Mouse (Mus musculus): ENCODE data around the gene Olfr123. TPM values are rescaled to one million over a fixed set of nuclear protein-coding genes. Genes with fewer than 3 reads are reported as not detected.

Olfr123 gene
- total RNA-seq (2021) = not detected

GRCm38 (mm10) chr17:37793229-37793628 is at the start of gene Olfr123:
TSS of gene Olfr123 (plus strand) at chr17:37793529.
- DNase-seq (ENCODE audit: low spot score in 2 of 2) = no peak
- intact Hi-C loops (cut with DNase I) = no loop called here

GRCm38 (mm10) chr17:37768307-37768706 is 25.0 kb upstream of the Olfr123 start, which contains the start of gene Olfr122:
TSS of gene Olfr122 (plus strand) at chr17:37768607.
- intact Hi-C loops (cut with DNase I) = no loop called here
- no peak for DNase-seq (ENCODE audit: low spot score in 2 of 2)

GRCm38 (mm10) chr17:37799588-37799987 is 6.3 kb downstream of the Olfr123 start, which contains the start of gene Olfr124:
TSS of gene Olfr124 (plus strand) at chr17:37799888.
- DNase-seq (ENCODE audit: low spot score in 2 of 2) = no peak
- intact Hi-C loops (cut with DNase I) = no loop called here

GRCm38 (mm10) chr17:37832649-37833048 is 39.3 kb downstream of the Olfr123 start, which contains the start of gene Olfr125:
TSS of gene Olfr125 (plus strand) at chr17:37832949.
- no peak for DNase-seq (ENCODE audit: low spot score in 2 of 2)
- intact Hi-C loops (cut with DNase I) = no loop called here

GRCm38 (mm10) chr17:37847183-37847582 is 53.9 kb downstream of the Olfr123 start, which contains the start of gene Olfr126:
TSS of gene Olfr126 (plus strand) at chr17:37847483.
- intact Hi-C loops (cut with DNase I) = no loop called here
- DNase-seq (ENCODE audit: low spot score in 2 of 2) = no peak

Other genes with a start within 250 kb of the Olfr123 start
- gene Olfr112, start 224.1 kb upstream of the Olfr123 start, total RNA-seq (2021) = not detected
- not detected for gene Olfr113, start 215.9 kb upstream of the Olfr123 start, total RNA-seq (2021)
- gene Olfr114, start 200.8 kb upstream of the Olfr123 start, total RNA-seq (2021) = not detected
- gene Olfr115, start 166.4 kb upstream of the Olfr123 start, total RNA-seq (2021) = not detected
- gene Olfr116, start 166.3 kb upstream of the Olfr123 start, total RNA-seq (2021) = not detected
- gene Olfr117, start 129.7 kb upstream of the Olfr123 start, total RNA-seq (2021) = not detected
- not detected for gene Olfr118, start 126.5 kb upstream of the Olfr123 start, total RNA-seq (2021)
- not detected for gene Olfr119, start 97.0 kb upstream of the Olfr123 start, total RNA-seq (2021)
- gene Olfr120, start 71.7 kb upstream of the Olfr123 start, total RNA-seq (2021) = not detected
- gene Olfr121, start 44.7 kb upstream of the Olfr123 start, total RNA-seq (2021) = not detected
- not detected for gene Olfr122, start 24.9 kb upstream of the Olfr123 start, total RNA-seq (2021)
- not detected for gene Olfr124, start 6.4 kb downstream of the Olfr123 start, total RNA-seq (2021)
- gene Olfr125, start 39.4 kb downstream of the Olfr123 start, total RNA-seq (2021) = not detected
- not detected for gene Olfr126, start 54.0 kb downstream of the Olfr123 start, total RNA-seq (2021)
- gene Olfr127, start 106.9 kb downstream of the Olfr123 start, total RNA-seq (2021) = not detected
- gene Olfr128, start 127.0 kb downstream of the Olfr123 start, total RNA-seq (2021) = not detected
- gene Olfr761, start 159.6 kb downstream of the Olfr123 start, total RNA-seq (2021) = not detected